9 mouse cellular contexts compared by ENCODE assay signal in the genomic region with DNA sequence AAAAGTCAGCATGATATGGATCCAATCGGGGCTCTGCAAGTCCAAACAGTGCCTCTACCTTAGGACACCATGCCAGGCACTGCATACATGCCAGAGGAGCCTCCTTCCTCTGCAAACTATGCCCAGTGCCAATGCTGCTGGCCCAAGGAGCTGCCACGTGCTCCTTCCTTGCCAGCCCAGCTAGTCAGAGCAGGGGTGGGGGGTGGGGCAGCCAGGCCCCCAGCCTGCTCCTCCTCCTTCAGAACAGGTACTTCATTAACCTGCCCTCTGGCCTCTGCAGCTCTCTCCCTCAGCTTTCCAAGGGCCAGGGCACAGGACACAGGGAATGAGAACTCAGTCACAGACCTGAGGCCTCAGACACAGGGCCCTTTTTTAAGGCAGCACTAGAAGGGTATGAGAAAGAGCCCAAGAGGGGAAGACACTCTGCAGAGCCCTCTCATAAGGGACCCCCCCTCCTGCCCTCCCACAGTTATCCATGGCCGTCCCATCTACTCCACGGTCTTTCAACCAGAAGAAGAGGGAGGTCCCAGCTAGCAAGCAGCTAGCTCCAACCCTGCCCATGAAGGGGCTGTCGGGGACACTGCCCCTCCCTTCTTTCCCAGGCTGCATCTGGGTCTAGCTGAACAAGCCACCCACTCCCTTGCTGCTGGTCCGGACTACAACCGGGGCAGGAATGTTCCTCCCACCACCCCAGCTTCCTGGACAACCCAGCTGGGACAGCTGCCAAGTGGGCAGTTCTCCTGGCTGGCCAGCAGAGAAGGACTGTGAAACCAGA. TPM values are rescaled to one million over a fixed set of nuclear protein-coding genes. Genes with fewer than 3 reads are reported as not detected.
A peak's percentile ranks its signal among the peaks of the same experiment; 100 is the strongest.
DNase-seq lines count a peak whose midpoint lies in the region; ATAC-seq and TF ChIP-seq lines count a peak whose summit lies in the region.
"Had no signal": no experiment of that assay in that cellular context is flagged by ENCODE, and none has a peak within 500 bp of the region (broad histone marks: within the 10 kb centered on the region; RNA-seq: fewer than 3 reads in every experiment).

No protein-coding gene starts in this region.

- H3K4me1 ChIP-seq in forebrain, postnatal 0 days (ENCODE audit: insufficient read depth): no peaks in the 10 kb centered on the region
- H3K4me1 ChIP-seq in liver, embryonic 15.5 days (replicated peaks): peaks cover 14% of the 10 kb centered on the region; the same call in 1 of the 2 replicates

- intact Hi-C loops in heart, postnatal 10 days (cut with DNase I): no loop called here

- 35% methylated on average over 7 of the region's 7 CpGs for WGBS in forebrain, postnatal 0 days
- 27% methylated on average over 7 of the region's 7 CpGs for WGBS in liver, embryonic 15.5 days (ENCODE audit: insufficient replicate concordance)

- no peaks in the 10 kb centered on the region for H3K9me3 ChIP-seq in forebrain, postnatal 0 days (ENCODE audit: low read length)
- no peaks in the 10 kb centered on the region for H3K9me3 ChIP-seq in liver, embryonic 15.5 days (replicated peaks)
- H3K9me3 ChIP-seq: G1E had no signal

- H3K9ac ChIP-seq in forebrain, postnatal 0 days: no peak overlapping the region
- no peak overlapping the region for H3K9ac ChIP-seq in liver, embryonic 15.5 days

- DNase-seq in layer of hippocampus, adult 11-12 months (ENCODE audit: low spot score): peak; percentile 76
- no peak for DNase-seq in layer of hippocampus, adult 9-10 months (ENCODE audit: low spot score)
- DNase-seq in forebrain, postnatal 0 days: peak; percentile 69
- peak; percentile 92 to 94 for DNase-seq in heart, postnatal 10 days
- DNase-seq in kidney, postnatal 36 days: peak; percentile 97 to 98
- peak; percentile 92 for DNase-seq in retina, postnatal 1 day
- DNase-seq in natural killer cell, adult 2 months (ENCODE audit: low spot score in 2 of 2): no peak

- TF ChIP-seq CTCF in forebrain, postnatal 0 days (IDR thresholded peaks at IDR 0.05; ENCODE audit: low read depth): no peak

- H3K4me2 ChIP-seq in forebrain, postnatal 0 days (ENCODE audit: low read depth): peak overlapping the region; percentile 21; the same call in 1 of the 2 replicates
- peak overlapping the region; percentile 47 for H3K4me2 ChIP-seq in liver, embryonic 15.5 days

- peak; percentile 93 for ATAC-seq in forebrain, postnatal 0 days
- peak; percentile 84 for ATAC-seq in liver, embryonic 15.5 days (ENCODE audit: insufficient read depth)

- no peak overlapping the region for H3K27ac ChIP-seq in forebrain, postnatal 0 days (ENCODE audit: low read depth, low read length)
- H3K27ac ChIP-seq in liver, embryonic 15.5 days (replicated peaks): peak overlapping the region; percentile 82

- H3K27me3 ChIP-seq in forebrain, postnatal 0 days (ENCODE audit: insufficient read depth, low read length): no peaks in the 10 kb centered on the region
- no peaks in the 10 kb centered on the region for H3K27me3 ChIP-seq in liver, embryonic 15.5 days

- no peak overlapping the region for H3K4me3 ChIP-seq in forebrain, postnatal 0 days (ENCODE audit: low read depth, low read length)
- peak overlapping the region; percentile 37 for H3K4me3 ChIP-seq in liver, embryonic 15.5 days (replicated peaks)

- H3K36me3 ChIP-seq in forebrain, postnatal 0 days (ENCODE audit: insufficient read depth): no peaks in the 10 kb centered on the region
- H3K36me3 ChIP-seq in liver, embryonic 15.5 days (replicated peaks): no peaks in the 10 kb centered on the region; the same call in 1 of the 2 replicates
- H3K36me3 ChIP-seq: G1E had no signal

RNA-seq across cellular contexts. Expression of a gene that starts 1.2 kb away (rescaled TPM):
- 7.2 and 7.5 TPM in 2 replicates for total RNA-seq in forebrain, postnatal 0 days (2014; rRNA removed)
- 5.7 and 6.2 TPM in 2 replicates for polyA plus RNA-seq in forebrain, postnatal 0 days (2015; fragmentation: Nextera tagmentation; extraction: Ambion mirVana)
- total RNA-seq in heart, postnatal 10 days (2021): 10 to 100 TPM; 18.4 to 19.3 TPM
- 51.2 and 68.3 TPM in 2 replicates for polyA plus RNA-seq in liver, embryonic 15.5 days (2015; fragmentation: Nextera tagmentation; extraction: Ambion mirVana)
- polyA plus RNA-seq: G1E had no signal

Comparison
In these comparisons a context has a peak if more than half of its experiments do, and no peak if none do; other contexts are left out.
1. DNase-seq: peak in layer of hippocampus, adult 11-12 months (single experiment), forebrain, postnatal 0 days (single experiment), heart, postnatal 10 days (2 of 2), kidney, postnatal 36 days (2 of 2) and retina, postnatal 1 day (single experiment); none in layer of hippocampus, adult 9-10 months (single experiment) and natural killer cell, adult 2 months (0 of 2).